Comparison of ENCODE assay signal across 11 mouse cellular contexts in genomic region chr14:31138219-31138896, GRCm38 (mm10). TPM values are rescaled to one million over a fixed set of nuclear protein-coding genes. Genes with fewer than 3 reads are reported as not detected.
A peak's percentile ranks its signal among the peaks of the same experiment; 100 is the strongest.
DNase-seq lines count a peak whose midpoint lies in the region; ATAC-seq and TF ChIP-seq lines count a peak whose summit lies in the region.
"Had no signal": no experiment of that assay in that cellular context is flagged by ENCODE, and none has a peak within 500 bp of the region (broad histone marks: within the 10 kb centered on the region; RNA-seq: fewer than 3 reads in every experiment).

No protein-coding gene starts in this region.

- H3K4me1 ChIP-seq in heart, embryonic 13.5 days = peaks cover 23% of the 10 kb centered on the region
- peaks cover 4% of the 10 kb centered on the region for H3K4me1 ChIP-seq in liver, postnatal 0 days (ENCODE audit: insufficient read depth)
- peaks cover 7% of the 10 kb centered on the region for H3K4me1 ChIP-seq in liver, embryonic 11.5 days (replicated peaks; ENCODE audit: control insufficient read depth, insufficient read depth, low read length)
- H3K4me1 ChIP-seq in G1E (ENCODE audit: insufficient read depth, low read depth, low read length) = peaks cover 67% of the 10 kb centered on the region
- H3K4me1 ChIP-seq in cerebellum, adult 2 months (ENCODE audit: control insufficient read depth, insufficient read depth, low read length) = peaks cover 4% of the 10 kb centered on the region; the same call in 1 of the 2 replicates

- no peak for DNase-seq in heart, postnatal 25 days (ENCODE audit: low spot score)
- DNase-seq in liver, postnatal 0 days = no peak
- no peak for DNase-seq in liver, embryonic 11.5 days (ENCODE audit: low spot score)
- DNase-seq in G1E (ENCODE audit: low spot score) = no peak
- peak; percentile 36 to 53 for DNase-seq in cerebellum, adult 2 months
- DNase-seq in embryo, embryonic 11 days = no peak
- DNase-seq: right cerebral cortex, adult 18-20 months; thymus, postnatal 25 days had no signal

- H3K9me3 ChIP-seq in heart, embryonic 13.5 days = 0 out of 2 replicates have a peak, but pooled peaks cover 5% of the 10 kb centered on the region
- peaks cover 3% of the 10 kb centered on the region; the same call in 1 of the 2 replicates for H3K9me3 ChIP-seq in liver, postnatal 0 days (ENCODE audit: low read length)
- H3K9me3 ChIP-seq in liver, embryonic 11.5 days (ENCODE audit: control insufficient read depth, low read length) = no peaks in the 10 kb centered on the region
- 0 out of 2 replicates have a peak, but pooled peaks cover 3% of the 10 kb centered on the region for H3K9me3 ChIP-seq in G1E (replicated peaks)
- H3K9me3 ChIP-seq: liver, embryonic 15.5 days had no signal

- intact Hi-C loops in heart, postnatal 25 days (cut with DNase I) = no loop called here

- WGBS in heart, embryonic 13.5 days = 83% methylated on average over 23 of the region's 35 CpGs
- WGBS in liver, postnatal 0 days (ENCODE audit: insufficient replicate concordance) = 83% methylated on average over 18 of the region's 35 CpGs
- 86% methylated on average over 30 of the region's 35 CpGs for WGBS in liver, embryonic 11.5 days
- 41% methylated on average over 33 of the region's 35 CpGs for WGBS in cerebellum, adult 2 months

- no peak overlapping the region for H3K9ac ChIP-seq in heart, embryonic 13.5 days
- no peak overlapping the region for H3K9ac ChIP-seq in liver, postnatal 0 days (replicated peaks)
- H3K9ac ChIP-seq in liver, embryonic 11.5 days (ENCODE audit: low read depth, low read length) = no peak overlapping the region
- H3K9ac ChIP-seq: liver, embryonic 15.5 days had no signal

- no peak for TF ChIP-seq EP300 in liver, postnatal 0 days (IDR thresholded peaks at IDR 0.05; ENCODE audit: low read depth)

- no peak overlapping the region for H3K4me2 ChIP-seq in heart, embryonic 13.5 days
- no peak overlapping the region for H3K4me2 ChIP-seq in liver, postnatal 0 days (ENCODE audit: low read depth, low read length)
- no peak overlapping the region for H3K4me2 ChIP-seq in liver, embryonic 11.5 days
- H3K4me2 ChIP-seq: liver, embryonic 15.5 days had no signal

- no peaks in the 10 kb centered on the region for H3K27me3 ChIP-seq in heart, embryonic 13.5 days (replicated peaks)
- no peaks in the 10 kb centered on the region for H3K27me3 ChIP-seq in liver, postnatal 0 days (ENCODE audit: insufficient read depth, low read length)
- H3K27me3 ChIP-seq in liver, embryonic 11.5 days (replicated peaks; ENCODE audit: control insufficient read depth, insufficient read depth, low read length) = no peaks in the 10 kb centered on the region
- peaks cover under 1% of the 10 kb centered on the region; the same call in 1 of the 2 replicates for H3K27me3 ChIP-seq in G1E (ENCODE audit: insufficient read depth, low read length)
- H3K27me3 ChIP-seq in cerebellum, adult 2 months (ENCODE audit: control insufficient read depth, insufficient read depth, low read length) = no peaks in the 10 kb centered on the region
- H3K27me3 ChIP-seq: liver, embryonic 15.5 days had no signal

- TF ChIP-seq CTCF in liver, postnatal 0 days (IDR thresholded peaks at IDR 0.05; ENCODE audit: low read depth) = no peak
- TF ChIP-seq CTCF in G1E (IDR thresholded peaks at IDR 0.05; ENCODE audit: low read depth, low read length) = no peak
- no peak for TF ChIP-seq CTCF in cerebellum, adult 2 months (IDR thresholded peaks at IDR 0.05; ENCODE audit: borderline replicate concordance, insufficient read depth, low read depth, low read length)

- no peak for TF ChIP-seq POLR2A in cerebellum, adult 2 months (IDR thresholded peaks at IDR 0.05; ENCODE audit: borderline replicate concordance, insufficient read depth, low read length)

- H3K27ac ChIP-seq in heart, embryonic 13.5 days (replicated peaks) = peak overlapping the region; percentile 63; the same call in 1 of the 2 replicates
- H3K27ac ChIP-seq in liver, postnatal 0 days (ENCODE audit: low read depth) = peak overlapping the region; percentile 51; the same call in 1 of the 2 replicates
- H3K27ac ChIP-seq in liver, embryonic 11.5 days (ENCODE audit: low read depth, low read length) = no peak overlapping the region; the same call in 1 of the 2 replicates
- no peak overlapping the region for H3K27ac ChIP-seq in cerebellum, adult 2 months (ENCODE audit: insufficient read depth, low read length)
- H3K27ac ChIP-seq: liver, embryonic 15.5 days had no signal

- ATAC-seq in heart, embryonic 13.5 days (ENCODE audit: extremely low read depth, insufficient number of reproducible peaks, low FRiP score, low TSS enrichment) = no peak
- no peak for ATAC-seq in liver, postnatal 0 days
- no peak for ATAC-seq in liver, embryonic 11.5 days (replicated peaks; ENCODE audit: low FRiP score)
- ATAC-seq in G1E (ENCODE audit: extremely low read depth, insufficient number of reproducible peaks, low FRiP score, poor library complexity, severe bottlenecking) = no peak
- ATAC-seq: hindbrain, embryonic 16.5 days had no signal

- peaks cover 100% of the 10 kb centered on the region for H3K36me3 ChIP-seq in heart, embryonic 13.5 days
- peaks cover 70% of the 10 kb centered on the region for H3K36me3 ChIP-seq in liver, postnatal 0 days (replicated peaks; ENCODE audit: insufficient read depth, low read length)
- H3K36me3 ChIP-seq in liver, embryonic 11.5 days (ENCODE audit: control insufficient read depth, insufficient read depth, low read length) = peaks cover 88% of the 10 kb centered on the region
- peaks cover 96% of the 10 kb centered on the region for H3K36me3 ChIP-seq in G1E (replicated peaks)

- H3K4me3 ChIP-seq in heart, embryonic 13.5 days = no peak overlapping the region
- H3K4me3 ChIP-seq in liver, postnatal 0 days (ENCODE audit: low read depth, low read length) = no peak overlapping the region
- H3K4me3 ChIP-seq in liver, embryonic 11.5 days (ENCODE audit: low read depth, low read length) = no peak overlapping the region
- 0 out of 2 replicates have a peak overlapping the region, but pooled peaks have one; percentile 20 for H3K4me3 ChIP-seq in G1E (ENCODE audit: low read depth, low read length)
- H3K4me3 ChIP-seq in cerebellum, adult 2 months (replicated peaks; ENCODE audit: insufficient read depth, low read depth, low read length) = peak overlapping the region; percentile 36
- H3K4me3 ChIP-seq: liver, embryonic 15.5 days had no signal

RNA-seq across cellular contexts. Expression of gene Nt5dc2, which starts 7.5 kb away (rescaled TPM):
- 300 and 318 TPM in 2 replicates for polyA plus RNA-seq in heart, embryonic 13.5 days (2015; fragmentation: Nextera tagmentation; extraction: Ambion mirVana)
- total RNA-seq in heart, postnatal 25 days (2021) = 10 to 100 TPM; 18.2 to 22.6 TPM
- 45.3 and 48.5 TPM in 2 replicates for polyA plus RNA-seq in liver, postnatal 0 days (2015; fragmentation: Nextera tagmentation; extraction: Ambion mirVana)
- 401 and 406 TPM in 2 replicates for polyA plus RNA-seq in liver, embryonic 11.5 days (2014; fragmentation: Nextera tagmentation; extraction: Ambion mirVana)
- total RNA-seq in G1E (2014; fragmentation: Nextera tagmentation) (213 and 233 TPM in 2 replicates), G1E (2017) (136 and 175 TPM in 2 replicates)
- 381 and 572 TPM in 2 replicates for polyA plus RNA-seq in G1E (2012)
- 28.3 and 28.4 TPM in 2 replicates for polyA plus RNA-seq in cerebellum, adult 2 months (2012; rRNA removed)

RNA-seq across cellular contexts. Expression of gene Smim4, which starts 9.6 kb away (rescaled TPM):
- polyA plus RNA-seq in heart, embryonic 13.5 days (2015; fragmentation: Nextera tagmentation; extraction: Ambion mirVana) = 78.4 and 81.9 TPM in 2 replicates
- 10 to 100 TPM; 60.2 to 61.0 TPM for total RNA-seq in heart, postnatal 25 days (2021)
- 76.1 and 79.2 TPM in 2 replicates for polyA plus RNA-seq in liver, postnatal 0 days (2015; fragmentation: Nextera tagmentation; extraction: Ambion mirVana)
- polyA plus RNA-seq in liver, embryonic 11.5 days (2014; fragmentation: Nextera tagmentation; extraction: Ambion mirVana) = 90.3 and 107 TPM in 2 replicates
- total RNA-seq in G1E (2014; fragmentation: Nextera tagmentation) = 32.1 and 36.7 TPM in 2 replicates
- total RNA-seq in G1E (2017) = 167 and 173 TPM in 2 replicates
- 71.4 and 93.4 TPM in 2 replicates for polyA plus RNA-seq in G1E (2012)
- 35.3 and 42.4 TPM in 2 replicates for polyA plus RNA-seq in cerebellum, adult 2 months (2012; rRNA removed)

RNA-seq across cellular contexts. Expression of gene Stab1, which starts 30.1 kb away (rescaled TPM):
- polyA plus RNA-seq in heart, embryonic 13.5 days (2015; fragmentation: Nextera tagmentation; extraction: Ambion mirVana) = 43.2 and 49.5 TPM in 2 replicates
- 10 to 100 TPM; 76.4 to 76.8 TPM for total RNA-seq in heart, postnatal 25 days (2021)
- 34.7 and 42.5 TPM in 2 replicates for polyA plus RNA-seq in liver, postnatal 0 days (2015; fragmentation: Nextera tagmentation; extraction: Ambion mirVana)
- polyA plus RNA-seq in liver, embryonic 11.5 days (2014; fragmentation: Nextera tagmentation; extraction: Ambion mirVana) = 25.3 and 39.9 TPM in 2 replicates
- total RNA-seq in G1E (2014; fragmentation: Nextera tagmentation) = not detected in 2 replicates
- 0.44 and 0.52 TPM in 2 replicates for total RNA-seq in G1E (2017)
- not detected in 2 replicates for polyA plus RNA-seq in G1E (2012)
- 8.6 and 9.6 TPM in 2 replicates for polyA plus RNA-seq in cerebellum, adult 2 months (2012; rRNA removed)

Comparison
In these comparisons a context has a peak if more than half of its experiments do, and no peak if none do; other contexts are left out.
1. H3K27ac ChIP-seq: peak in heart, embryonic 13.5 days (single experiment) and liver, postnatal 0 days (single experiment); none in liver, embryonic 11.5 days (single experiment) and cerebellum, adult 2 months (single experiment).
2. H3K4me3 ChIP-seq: peak in G1E (single experiment) and cerebellum, adult 2 months (single experiment); none in heart, embryonic 13.5 days (single experiment), liver, postnatal 0 days (single experiment) and liver, embryonic 11.5 days (single experiment).
3. DNase-seq: peak in cerebellum, adult 2 months (2 of 2); none in heart, postnatal 25 days (single experiment), liver, postnatal 0 days (single experiment), liver, embryonic 11.5 days (single experiment), G1E (single experiment) and embryo, embryonic 11 days (single experiment).